Mouse (Mus musculus) CH12.LX (cell line): ENCODE data around the gene Ensa.

Experiments used
- CTCF ChIP-seq, 2 experiments: IDR thresholded peaks in 1 of 2; conservative IDR thresholded peaks in 1 of 2; 2 replicates each; pipeline ENCODE4 v1.5.1; 2011 to 2012; ENCODE audit warnings: low read depth in 2 of 2, low read length in 2 of 2, improper control_type of control experiment in 1 of 2, inconsistent platforms in 1 of 2, mild to moderate bottlenecking in 1 of 2, moderate library complexity in 1 of 2
- EP300 ChIP-seq: IDR thresholded peaks from 2 replicates; pipeline ENCODE4 v1.6.1; 2011; ENCODE audit warnings: low read length, improper control_type of control experiment
- MAX ChIP-seq: IDR thresholded peaks from 2 replicates; pipeline ENCODE4 v1.6.1; 2011; ENCODE audit warnings: low read length, improper control_type of control experiment
- MAZ ChIP-seq: IDR thresholded peaks from 2 replicates; pipeline ENCODE4 v1.6.1; 2012; ENCODE audit warnings: low read depth, mild to moderate bottlenecking, inconsistent platforms, low read length, improper control_type of control experiment, moderate library complexity
- POLR2A ChIP-seq: IDR thresholded peaks from 2 replicates; pipeline ENCODE4 v1.6.1; 2011; ENCODE audit warnings: low read depth, mild to moderate bottlenecking, improper control_type of control experiment, low read length
- POLR2AphosphoS2 ChIP-seq: IDR thresholded peaks from 2 replicates; pipeline ENCODE4 v1.6.1; 2011; ENCODE audit warnings: low read depth, low read length, improper control_type of control experiment
- TBP ChIP-seq: conservative IDR thresholded peaks from 2 replicates; pipeline ENCODE4 v1.6.1; 2011; ENCODE audit warnings: low read depth, low read length, improper control_type of control experiment
- ZNF384 ChIP-seq: IDR thresholded peaks from 2 replicates; pipeline ENCODE4 v1.6.1; 2012; ENCODE audit warnings: low read depth, low read length, improper control_type of control experiment, inconsistent platforms

GRCm38 (mm10) chr3:95643097-95643496 lies 18.3 kb downstream of the Ensa start:
- no peak for TF ChIP-seq MAZ
- TF ChIP-seq POLR2A = no peak
- TF ChIP-seq CTCF (conservative IDR thresholded peaks at IDR 0.05 in 1 of 2, IDR thresholded peaks at IDR 0.05 in 1 of 2; ENCODE audit: low read depth in 2 of 2, low read length in 2 of 2) = no peak
- no peak for TF ChIP-seq POLR2AphosphoS2
- TF ChIP-seq EP300 = no peak
- TF ChIP-seq ZNF384 = no peak
- TF ChIP-seq TBP = no peak
- no peak for TF ChIP-seq MAX
